Mouse (Mus musculus): ENCODE results near the gene Gna14. TPM values are rescaled to one million over a fixed set of nuclear protein-coding genes. Genes with fewer than 3 reads are reported as not detected.

The Gna14 gene
- polyA plus RNA-seq, 1 experiment from 2014 or later, result 23.8 TPM

- 32% methylated on average over 3 of the region's 3 CpGs for WGBS
- Histone ChIP-seq H3K27ac (ENCODE audit: low read depth) (no peak overlapping the region; the same call in 1 of the 2 replicates), H3K4me1 (replicated peaks; ENCODE audit: control insufficient read depth, insufficient read depth, low read length) (peaks cover 27% of the 10 kb centered on the region), H3K4me2 (ENCODE audit: low read length) (no peak overlapping the region), H3K4me3 (ENCODE audit: low read depth, low read length) (no peak overlapping the region), H3K9ac (ENCODE audit: low read length) (no peak overlapping the region), H3K27me3 (replicated peaks; ENCODE audit: control insufficient read depth, insufficient read depth, low read length) (no peaks in the 10 kb centered on the region), H3K36me3 (ENCODE audit: control insufficient read depth, insufficient read depth, low read length) (no peaks in the 10 kb centered on the region), H3K9me3 (ENCODE audit: control insufficient read depth, low read length) (no peaks in the 10 kb centered on the region)
- ATAC-seq (replicated peaks; ENCODE audit: low FRiP score, low TSS enrichment, low read depth), result peak; percentile 55; the same call in 1 of the 2 replicates
- no peak for DNase-seq (ENCODE audit: low spot score)
Observed at GRCm38 (mm10) chr19:16528225-16528828, 92.8 kb downstream of the Gna14 start.

GRCm38 (mm10) chr19:16529293-16529920 is 93.8 kb downstream of the Gna14 start:
- DNase-seq (ENCODE audit: low spot score) (no peak), ATAC-seq (replicated peaks; ENCODE audit: low FRiP score, low TSS enrichment, low read depth) (no peak)
- Histone ChIP-seq H3K4me3 (ENCODE audit: low read depth, low read length) (no peak overlapping the region), H3K9ac (ENCODE audit: low read length) (no peak overlapping the region), H3K36me3 (ENCODE audit: control insufficient read depth, insufficient read depth, low read length) (no peaks in the 10 kb centered on the region), H3K27ac (ENCODE audit: low read depth) (no peak overlapping the region), H3K4me2 (ENCODE audit: low read length) (no peak overlapping the region), H3K27me3 (replicated peaks; ENCODE audit: control insufficient read depth, insufficient read depth, low read length) (no peaks in the 10 kb centered on the region), H3K9me3 (ENCODE audit: control insufficient read depth, low read length) (no peaks in the 10 kb centered on the region), H3K4me1 (replicated peaks; ENCODE audit: control insufficient read depth, insufficient read depth, low read length) (peaks cover 27% of the 10 kb centered on the region)

GRCm38 (mm10) chr19:16529999-16530398 is 94.4 kb downstream of the Gna14 start:
- no peak overlapping the region for H3K9ac ChIP-seq (ENCODE audit: low read length)
- ATAC-seq (replicated peaks; ENCODE audit: low FRiP score, low TSS enrichment, low read depth), result no peak
- H3K9me3 ChIP-seq (ENCODE audit: control insufficient read depth, low read length), result no peaks in the 10 kb centered on the region
- H3K27ac ChIP-seq (ENCODE audit: low read depth), result no peak overlapping the region
- H3K27me3 ChIP-seq (replicated peaks; ENCODE audit: control insufficient read depth, insufficient read depth, low read length), result no peaks in the 10 kb centered on the region
- H3K4me3 ChIP-seq (ENCODE audit: low read depth, low read length), result no peak overlapping the region
- no peaks in the 10 kb centered on the region for H3K36me3 ChIP-seq (ENCODE audit: control insufficient read depth, insufficient read depth, low read length)
- peaks cover 27% of the 10 kb centered on the region for H3K4me1 ChIP-seq (replicated peaks; ENCODE audit: control insufficient read depth, insufficient read depth, low read length)
- no peak overlapping the region for H3K4me2 ChIP-seq (ENCODE audit: low read length)
- no peak for DNase-seq (ENCODE audit: low spot score)
- 84% methylated on average over 4 of the region's 4 CpGs for WGBS

GRCm38 (mm10) chr19:16534311-16534710 is 98.7 kb downstream of the Gna14 start:
- no peaks in the 10 kb centered on the region for H3K4me1 ChIP-seq (replicated peaks; ENCODE audit: control insufficient read depth, insufficient read depth, low read length)
- H3K4me3 ChIP-seq (ENCODE audit: low read depth, low read length), result no peak overlapping the region
- WGBS, result 88% methylated on average over 2 of the region's 2 CpGs
- H3K9me3 ChIP-seq (ENCODE audit: control insufficient read depth, low read length), result no peaks in the 10 kb centered on the region
- H3K4me2 ChIP-seq (ENCODE audit: low read length), result no peak overlapping the region
- no peak overlapping the region for H3K9ac ChIP-seq (ENCODE audit: low read length)
- DNase-seq (ENCODE audit: low spot score), result no peak
- no peaks in the 10 kb centered on the region for H3K36me3 ChIP-seq (ENCODE audit: control insufficient read depth, insufficient read depth, low read length)
- no peak overlapping the region for H3K27ac ChIP-seq (ENCODE audit: low read depth)
- no peaks in the 10 kb centered on the region for H3K27me3 ChIP-seq (replicated peaks; ENCODE audit: control insufficient read depth, insufficient read depth, low read length)
- no peak for ATAC-seq (replicated peaks; ENCODE audit: low FRiP score, low TSS enrichment, low read depth)

GRCm38 (mm10) chr19:16538416-16538815 is 102.9 kb downstream of the Gna14 start:
- WGBS, result 86% methylated on average over 2 of the region's 2 CpGs
- Histone ChIP-seq H3K4me3 (ENCODE audit: low read depth, low read length) (no peak overlapping the region), H3K9ac (ENCODE audit: low read length) (no peak overlapping the region), H3K4me2 (ENCODE audit: low read length) (no peak overlapping the region), H3K36me3 (ENCODE audit: control insufficient read depth, insufficient read depth, low read length) (no peaks in the 10 kb centered on the region), H3K4me1 (replicated peaks; ENCODE audit: control insufficient read depth, insufficient read depth, low read length) (no peaks in the 10 kb centered on the region), H3K9me3 (ENCODE audit: control insufficient read depth, low read length) (no peaks in the 10 kb centered on the region), H3K27ac (ENCODE audit: low read depth) (no peak overlapping the region), H3K27me3 (replicated peaks; ENCODE audit: control insufficient read depth, insufficient read depth, low read length) (no peaks in the 10 kb centered on the region)
- ATAC-seq (replicated peaks; ENCODE audit: low FRiP score, low TSS enrichment, low read depth) (no peak), DNase-seq (ENCODE audit: low spot score) (no peak)

- Histone ChIP-seq H3K36me3 (ENCODE audit: control insufficient read depth, insufficient read depth, low read length) (no peaks in the 10 kb centered on the region), H3K27ac (ENCODE audit: low read depth) (no peak overlapping the region), H3K9ac (ENCODE audit: low read length) (no peak overlapping the region), H3K4me1 (replicated peaks; ENCODE audit: control insufficient read depth, insufficient read depth, low read length) (no peaks in the 10 kb centered on the region), H3K4me2 (ENCODE audit: low read length) (no peak overlapping the region), H3K4me3 (ENCODE audit: low read depth, low read length) (no peak overlapping the region), H3K9me3 (ENCODE audit: control insufficient read depth, low read length) (no peaks in the 10 kb centered on the region), H3K27me3 (replicated peaks; ENCODE audit: control insufficient read depth, insufficient read depth, low read length) (no peaks in the 10 kb centered on the region)
- ATAC-seq (replicated peaks; ENCODE audit: low FRiP score, low TSS enrichment, low read depth), result no peak
- no peak for DNase-seq (ENCODE audit: low spot score)
- WGBS, result 91% methylated on average over 4 of the region's 4 CpGs
Observed at GRCm38 (mm10) chr19:16543688-16544087, 108.1 kb downstream of the Gna14 start.

GRCm38 (mm10) chr19:16556988-16557387 is 121.4 kb downstream of the Gna14 start:
- WGBS, result 38% methylated on average over 8 of the region's 8 CpGs
- Histone ChIP-seq H3K4me2 (ENCODE audit: low read length) (no peak overlapping the region), H3K27me3 (replicated peaks; ENCODE audit: control insufficient read depth, insufficient read depth, low read length) (no peaks in the 10 kb centered on the region), H3K4me1 (replicated peaks; ENCODE audit: control insufficient read depth, insufficient read depth, low read length) (peaks cover 30% of the 10 kb centered on the region), H3K9ac (ENCODE audit: low read length) (no peak overlapping the region), H3K9me3 (ENCODE audit: control insufficient read depth, low read length) (no peaks in the 10 kb centered on the region), H3K27ac (ENCODE audit: low read depth) (peak overlapping the region; percentile 5; the same call in 1 of the 2 replicates), H3K36me3 (ENCODE audit: control insufficient read depth, insufficient read depth, low read length) (no peaks in the 10 kb centered on the region), H3K4me3 (ENCODE audit: low read depth, low read length) (no peak overlapping the region)
- DNase-seq (ENCODE audit: low spot score) (no peak), ATAC-seq (replicated peaks; ENCODE audit: low FRiP score, low TSS enrichment, low read depth) (no peak)

- no peaks in the 10 kb centered on the region for H3K36me3 ChIP-seq (ENCODE audit: control insufficient read depth, insufficient read depth, low read length)
- no peak overlapping the region for H3K4me2 ChIP-seq (ENCODE audit: low read length)
- peak overlapping the region; percentile 88 for H3K27ac ChIP-seq (ENCODE audit: low read depth)
- ATAC-seq (replicated peaks; ENCODE audit: low FRiP score, low TSS enrichment, low read depth) (no peak), DNase-seq (ENCODE audit: low spot score) (no peak)
- no peak overlapping the region for H3K4me3 ChIP-seq (ENCODE audit: low read depth, low read length)
- peaks cover 35% of the 10 kb centered on the region for H3K4me1 ChIP-seq (replicated peaks; ENCODE audit: control insufficient read depth, insufficient read depth, low read length)
- 74% methylated on average over 5 of the region's 5 CpGs for WGBS
- H3K27me3 ChIP-seq (replicated peaks; ENCODE audit: control insufficient read depth, insufficient read depth, low read length), result no peaks in the 10 kb centered on the region
- H3K9me3 ChIP-seq (ENCODE audit: control insufficient read depth, low read length), result no peaks in the 10 kb centered on the region
- H3K9ac ChIP-seq (ENCODE audit: low read length), result no peak overlapping the region
Observed at GRCm38 (mm10) chr19:16557971-16558370, 122.4 kb downstream of the Gna14 start.

GRCm38 (mm10) chr19:16558570-16558969 is 123.0 kb downstream of the Gna14 start:
- H3K27me3 ChIP-seq (replicated peaks; ENCODE audit: control insufficient read depth, insufficient read depth, low read length), result no peaks in the 10 kb centered on the region
- H3K27ac ChIP-seq (ENCODE audit: low read depth), result peak overlapping the region; percentile 88
- no peaks in the 10 kb centered on the region for H3K36me3 ChIP-seq (ENCODE audit: control insufficient read depth, insufficient read depth, low read length)
- no peak overlapping the region for H3K4me3 ChIP-seq (ENCODE audit: low read depth, low read length)
- H3K9ac ChIP-seq (ENCODE audit: low read length), result no peak overlapping the region
- peaks cover 35% of the 10 kb centered on the region for H3K4me1 ChIP-seq (replicated peaks; ENCODE audit: control insufficient read depth, insufficient read depth, low read length)
- DNase-seq (ENCODE audit: low spot score) (no peak), ATAC-seq (replicated peaks; ENCODE audit: low FRiP score, low TSS enrichment, low read depth) (0 out of 2 replicates have a peak, but pooled peaks have one; percentile 45)
- H3K4me2 ChIP-seq (ENCODE audit: low read length), result no peak overlapping the region
- H3K9me3 ChIP-seq (ENCODE audit: control insufficient read depth, low read length), result no peaks in the 10 kb centered on the region
- WGBS, result 28% methylated on average over 2 of the region's 2 CpGs

Measured in intestine, embryonic 14.5 days (tissue).